Mouse (Mus musculus): Measurements from ENCODE around the gene Hist2h2ab. TPM values are rescaled to one million over a fixed set of nuclear protein-coding genes. Genes with fewer than 3 reads are reported as not detected.
A peak's percentile ranks its signal among the peaks of the same experiment; 100 is the strongest.

Hist2h2ab gene
- total RNA-seq, 2 experiments from 2014 or later, result 6.9 to 70.6 TPM

DNA sequence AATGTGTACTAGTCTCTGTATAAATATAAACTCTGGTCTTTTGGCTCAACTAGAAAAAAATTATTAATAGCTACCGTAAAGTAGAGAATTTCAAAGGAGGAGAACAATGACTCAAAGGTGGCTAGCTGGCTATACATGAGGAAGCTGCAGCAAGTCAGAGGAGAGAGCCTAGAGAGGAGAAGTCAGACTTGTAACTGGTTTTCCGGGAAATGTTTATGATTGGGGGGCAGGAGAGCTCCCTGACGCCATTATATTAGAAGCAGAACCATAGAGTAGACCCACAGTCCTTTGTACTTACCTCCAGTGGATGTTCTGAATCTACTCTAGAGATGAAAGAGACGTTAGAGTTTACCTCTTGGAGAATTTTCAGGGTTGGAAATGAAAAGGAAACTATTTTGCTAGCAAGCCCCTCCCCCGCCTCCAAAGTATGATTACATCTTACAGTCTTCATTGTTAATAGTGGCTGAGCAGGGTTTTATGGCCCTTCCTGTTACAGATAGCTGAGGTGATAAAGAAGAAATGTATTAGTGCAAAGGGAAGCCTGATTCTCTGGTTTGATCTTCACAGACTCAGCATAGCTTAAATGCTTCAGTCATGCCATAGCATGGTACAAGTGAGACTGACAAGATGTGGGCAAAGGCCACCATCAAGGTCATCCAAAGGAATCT lies 36.4 kb downstream of the Hist2h2ab start:
- ATAC-seq (ENCODE audit: poor library complexity, severe bottlenecking), result no peak

- no peak for ATAC-seq (ENCODE audit: poor library complexity, severe bottlenecking)
Measured at GRCm38 (mm10) chr3:96257190-96257589, 37.5 kb downstream of the Hist2h2ab start.

- ATAC-seq (ENCODE audit: poor library complexity, severe bottlenecking), result no peak
Measured at GRCm38 (mm10) chr3:96260220-96260619, 40.6 kb downstream of the Hist2h2ab start.

GRCm38 (mm10) chr3:96261623-96262022 lies 42.0 kb downstream of the Hist2h2ab start:
- no peak for ATAC-seq (ENCODE audit: poor library complexity, severe bottlenecking)

GRCm38 (mm10) chr3:96262216-96262875 lies 42.7 kb downstream of the Hist2h2ab start:
- peak; percentile 79 for ATAC-seq (ENCODE audit: poor library complexity, severe bottlenecking)

DNA sequence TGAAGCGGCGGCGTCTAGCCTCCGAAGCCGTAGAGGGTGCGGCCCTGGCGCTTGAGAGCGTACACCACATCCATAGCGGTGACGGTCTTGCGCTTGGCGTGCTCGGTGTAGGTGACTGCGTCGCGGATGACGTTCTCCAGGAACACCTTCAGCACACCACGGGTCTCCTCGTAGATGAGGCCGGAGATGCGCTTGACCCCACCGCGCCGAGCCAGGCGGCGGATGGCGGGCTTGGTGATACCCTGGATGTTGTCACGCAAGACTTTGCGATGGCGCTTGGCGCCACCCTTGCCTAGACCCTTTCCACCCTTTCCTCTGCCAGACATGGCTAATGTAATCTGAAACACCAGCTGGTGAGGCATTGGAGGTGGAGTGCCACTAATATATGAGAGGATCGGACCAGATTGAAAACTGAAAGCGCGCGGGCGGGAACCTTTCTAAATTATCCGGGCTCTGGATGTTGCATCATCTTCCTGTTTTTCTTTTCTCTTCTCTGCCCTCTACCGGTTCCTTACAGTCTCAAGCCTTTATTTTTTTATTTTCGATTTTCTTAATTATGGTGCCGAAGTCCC lies 43.4 kb downstream of the Hist2h2ab start, which contains the start of gene Hist2h4:
Gene Hist2h4 (minus strand): TSS at position 333 of the 572 bp plus-strand sequence.
- ATAC-seq (ENCODE audit: poor library complexity, severe bottlenecking), result peak; percentile 79

GRCm38 (mm10) chr3:96263558-96264403 lies 44.1 kb downstream of the Hist2h2ab start:
- ATAC-seq (ENCODE audit: poor library complexity, severe bottlenecking), result 0 out of 2 replicates have a peak, but pooled peaks have one; percentile 7

DNA sequence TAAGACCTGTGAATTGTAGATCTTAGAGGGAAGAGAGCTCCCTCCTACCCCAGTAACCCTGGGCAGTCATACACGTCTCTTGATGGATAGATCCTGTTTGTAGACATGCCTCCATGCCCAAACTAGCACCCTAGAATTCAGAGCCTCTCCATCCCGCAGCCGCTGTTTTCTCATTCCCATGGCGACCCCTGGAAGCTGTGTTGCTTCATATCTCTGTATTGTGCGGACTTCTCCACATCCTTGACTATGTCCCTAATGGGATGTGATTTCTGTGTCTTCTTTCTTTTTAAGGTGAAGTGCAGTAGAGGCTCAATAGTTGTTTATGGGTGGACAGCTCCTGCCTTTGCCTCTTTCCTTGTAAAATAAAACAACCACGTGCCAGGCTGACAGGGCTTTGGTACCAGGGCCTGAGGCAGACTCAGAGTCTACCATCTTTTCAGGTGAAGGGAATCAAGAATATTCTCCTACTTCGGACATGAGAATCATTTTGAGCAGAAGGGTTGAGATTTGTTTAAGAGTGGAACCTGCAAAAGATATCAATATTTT lies 44.8 kb downstream of the Hist2h2ab start:
- ATAC-seq (ENCODE audit: poor library complexity, severe bottlenecking), result no peak

DNA sequence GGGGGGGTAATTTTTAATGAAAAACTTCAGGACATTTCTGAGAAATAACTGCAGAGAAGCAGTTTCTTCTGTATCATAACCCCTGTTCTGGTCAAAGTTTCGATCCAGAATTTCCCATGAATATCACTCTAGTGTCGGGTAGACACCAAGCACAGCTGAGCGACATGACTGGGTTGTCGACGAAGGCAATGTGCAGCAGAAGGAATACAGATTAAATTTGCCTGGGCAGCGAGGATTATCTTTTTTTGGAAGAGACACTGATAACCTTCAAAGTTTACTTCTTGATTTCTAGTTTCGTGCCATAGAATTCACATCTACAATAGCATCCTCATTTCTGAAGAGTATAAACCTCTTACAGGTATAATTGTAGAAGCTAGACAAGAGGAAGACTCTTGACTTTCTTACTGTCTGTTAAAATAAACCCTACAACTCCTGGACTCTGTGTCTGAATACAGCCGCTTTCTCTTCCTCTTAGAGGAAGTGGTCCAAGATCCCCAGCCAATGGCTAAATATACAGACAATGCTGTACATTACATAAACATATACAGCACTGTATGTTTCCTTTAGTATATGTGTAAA lies 46.6 kb downstream of the Hist2h2ab start:
- ATAC-seq (ENCODE audit: poor library complexity, severe bottlenecking), result no peak

GRCm38 (mm10) chr3:96267541-96267940 lies 47.9 kb downstream of the Hist2h2ab start:
- ATAC-seq (ENCODE audit: poor library complexity, severe bottlenecking), result no peak

- ATAC-seq (ENCODE audit: poor library complexity, severe bottlenecking), result peak; percentile 50
Measured at GRCm38 (mm10) chr3:96268051-96268775, 48.5 kb downstream of the Hist2h2ab start, which contains the start of gene Hist2h3b. Gene Hist2h3b (plus strand): TSS chr3:96268654.

DNA sequence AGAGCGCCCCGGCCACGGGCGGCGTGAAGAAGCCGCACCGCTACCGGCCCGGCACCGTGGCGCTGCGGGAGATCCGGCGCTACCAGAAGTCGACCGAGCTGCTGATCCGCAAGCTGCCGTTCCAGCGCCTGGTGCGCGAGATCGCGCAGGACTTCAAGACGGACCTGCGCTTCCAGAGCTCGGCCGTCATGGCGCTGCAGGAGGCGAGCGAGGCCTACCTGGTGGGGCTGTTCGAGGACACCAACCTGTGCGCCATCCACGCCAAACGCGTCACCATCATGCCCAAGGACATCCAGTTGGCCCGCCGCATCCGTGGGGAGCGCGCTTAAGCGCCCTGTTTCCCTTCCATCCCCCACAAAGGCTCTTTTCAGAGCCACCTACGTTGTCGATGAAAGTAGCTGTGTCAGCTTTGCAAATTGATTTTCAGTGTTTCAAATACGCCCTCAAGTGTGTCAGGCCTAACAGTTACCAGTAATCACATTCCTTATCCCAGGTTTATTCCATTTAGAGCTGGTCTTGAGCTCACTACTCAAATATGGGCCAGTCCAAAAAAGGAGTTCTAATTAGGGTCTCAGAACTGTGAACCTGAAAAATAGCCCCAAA lies 49.2 kb downstream of the Hist2h2ab start:
- ATAC-seq (ENCODE audit: poor library complexity, severe bottlenecking), result peak; percentile 22

Other genes starting within 250 kb of the Hist2h2ab start
- gene Plekho1, start 223.9 kb upstream of the Hist2h2ab start, total RNA-seq (2015), result 116 and 124 TPM in 2 replicates
- gene Plekho1, start 223.9 kb upstream of the Hist2h2ab start, total RNA-seq (2017), result 104 and 119 TPM in 2 replicates
- gene Vps45, start 161.4 kb upstream of the Hist2h2ab start, total RNA-seq (2015), result 23.8 and 31.2 TPM in 2 replicates
- gene Vps45, start 161.4 kb upstream of the Hist2h2ab start, total RNA-seq (2017), result 9.5 and 11.6 TPM in 2 replicates
- gene Otud7b, start 115.3 kb upstream of the Hist2h2ab start, total RNA-seq (2015), result 1.2 and 1.3 TPM in 2 replicates
- 3.1 and 4.8 TPM in 2 replicates for gene Otud7b, start 115.3 kb upstream of the Hist2h2ab start, total RNA-seq (2017)
- gene Mtmr11, start 57.9 kb upstream of the Hist2h2ab start, total RNA-seq (2015), result 0.09 TPM in 1 of 2 replicates, not detected in the other
- gene Mtmr11, start 57.9 kb upstream of the Hist2h2ab start, total RNA-seq (2017), result not detected in 2 replicates
- 51.0 and 64.8 TPM in 2 replicates for gene Sf3b4, start 47.5 kb upstream of the Hist2h2ab start, total RNA-seq (2015)
- gene Sf3b4, start 47.5 kb upstream of the Hist2h2ab start, total RNA-seq (2017), result 15.4 and 16.3 TPM in 2 replicates
- 0.09 and 0.11 TPM in 2 replicates for gene Sv2a, start 38.7 kb upstream of the Hist2h2ab start, total RNA-seq (2015)
- gene Sv2a, start 38.7 kb upstream of the Hist2h2ab start, total RNA-seq (2017), result 0.07 TPM in 1 of 2 replicates, not detected in the other
- 11.9 and 14.2 TPM in 2 replicates for gene Bola1, start 156 bp upstream of the Hist2h2ab start, total RNA-seq (2015)
- gene Bola1, start 156 bp upstream of the Hist2h2ab start, total RNA-seq (2017), result 9.9 and 12.1 TPM in 2 replicates
- gene Hist2h2ac, start 1.0 kb downstream of the Hist2h2ab start, total RNA-seq (2015), result 43.3 and 49.5 TPM in 2 replicates
- 3,888 and 4,875 TPM in 2 replicates for gene Hist2h2ac, start 1.0 kb downstream of the Hist2h2ab start, total RNA-seq (2017)
- 10.2 and 11.9 TPM in 2 replicates for gene Hist2h2be, start 1.3 kb downstream of the Hist2h2ab start, total RNA-seq (2015)
- 14.8 and 14.9 TPM in 2 replicates for gene Hist2h2be, start 1.3 kb downstream of the Hist2h2ab start, total RNA-seq (2017)
- gene Hist2h3c2, start 19.3 kb downstream of the Hist2h2ab start, total RNA-seq (2015), result 319 and 351 TPM in 2 replicates
- 146 and 157 TPM in 2 replicates for gene Hist2h3c2, start 19.3 kb downstream of the Hist2h2ab start, total RNA-seq (2017)
- 98.2 and 115 TPM in 2 replicates for gene Hist2h2aa2, start 20.4 kb downstream of the Hist2h2ab start, total RNA-seq (2015)
- not detected in 2 replicates for gene Hist2h2aa2, start 20.4 kb downstream of the Hist2h2ab start, total RNA-seq (2017)
- gene Hist2h2aa1, start 25.6 kb downstream of the Hist2h2ab start, total RNA-seq (2015), result not detected in 2 replicates
- 12,468 and 14,692 TPM in 2 replicates for gene Hist2h2aa1, start 25.6 kb downstream of the Hist2h2ab start, total RNA-seq (2017)
- 17.8 and 20.2 TPM in 2 replicates for gene Hist2h3c1, start 26.8 kb downstream of the Hist2h2ab start, total RNA-seq (2015)
- 2.8 TPM in 1 of 2 replicates, not detected in the other for gene Hist2h3c1, start 26.8 kb downstream of the Hist2h2ab start, total RNA-seq (2017)
- 187 and 212 TPM in 2 replicates for gene Hist2h4, start 43.4 kb downstream of the Hist2h2ab start, total RNA-seq (2015)
- gene Hist2h4, start 43.4 kb downstream of the Hist2h2ab start, total RNA-seq (2017), result 175 TPM in 2 replicates
- 1,096 and 1,674 TPM in 2 replicates for gene Hist2h3b, start 48.8 kb downstream of the Hist2h2ab start, total RNA-seq (2015)
- 491 and 548 TPM in 2 replicates for gene Hist2h3b, start 48.8 kb downstream of the Hist2h2ab start, total RNA-seq (2017)
- 1,241 and 1,605 TPM in 2 replicates for gene Hist2h2bb, start 49.9 kb downstream of the Hist2h2ab start, total RNA-seq (2015)
- gene Hist2h2bb, start 49.9 kb downstream of the Hist2h2ab start, total RNA-seq (2017), result 11,779 and 12,958 TPM in 2 replicates
- gene Fcgr1, start 74.1 kb downstream of the Hist2h2ab start, total RNA-seq (2015), result 15.7 and 25.4 TPM in 2 replicates
- gene Fcgr1, start 74.1 kb downstream of the Hist2h2ab start, total RNA-seq (2017), result 24.5 and 27.9 TPM in 2 replicates
- not detected in 2 replicates for gene BC107364, start 232.4 kb downstream of the Hist2h2ab start, total RNA-seq (2015)
- not detected in 2 replicates for gene BC107364, start 232.4 kb downstream of the Hist2h2ab start, total RNA-seq (2017)

Measured in megakaryocyte, adult 5-6 weeks (primary cell).